Mouse (Mus musculus) Patski (cell line): Measurements from ENCODE around the gene Csad. TPM values are rescaled to one million over a fixed set of nuclear protein-coding genes. Genes with fewer than 3 reads are reported as not detected.
"Not testable (repeated sequence)": the region's sequence is repeated elsewhere in the genome, so short reads cannot be mapped to it uniquely, and the experiment has no call there.

Experiments used
- ATAC-seq: fragments of 100-300 bp; one replicate; pipeline ENCODE4 v1.8.0; 2021
- CTCF ChIA-PET: fragments of 350-600 bp; sonication (Branson Sonifier 250); formaldehyde crosslinking; loops from one replicate; lab custom pipeline; 2022; ENCODE audit warnings: inconsistent platforms; lab: Charles Lee
- POLR2A ChIA-PET: fragments of 350-600 bp; sonication (Branson Sonifier 250); formaldehyde crosslinking; loops from one replicate; lab custom pipeline; 2022; ENCODE audit warnings: antibody characterized with exemption, inconsistent platforms; lab: Charles Lee
- DNase-seq: peaks from one replicate; pipeline ENCODE4 v3.0.0-alpha.2; 2011; ENCODE audit warnings: low read depth, low spot score
- H3K27me3 ChIP-seq: fragments of 371-371 bp; one replicate; pipeline ENCODE4 v1.5.1; 2021
- CTCF ChIP-seq: fragments of 100-300 bp; IDR thresholded peaks from one replicate; pipeline ENCODE4 v1.5.1; 2021
- in situ Hi-C: fragments of 300-500 bp; cut with MboI; formaldehyde crosslinking; loops from 3 replicates; pipeline ENCODE4 v1.11.1; 2018; ENCODE audit warnings: low pct_unique_long_range_greater_than_20kb, mixed read lengths
- polyA plus RNA-seq: library from polyadenylated mRNA; unstranded; gene quantifications from one replicate; pipeline ENCODE4 v1.2.3, GENCODE M21; 2021

The Csad gene
- polyA plus RNA-seq, 1 experiment from 2014 or later = 79.6 TPM

DNA sequence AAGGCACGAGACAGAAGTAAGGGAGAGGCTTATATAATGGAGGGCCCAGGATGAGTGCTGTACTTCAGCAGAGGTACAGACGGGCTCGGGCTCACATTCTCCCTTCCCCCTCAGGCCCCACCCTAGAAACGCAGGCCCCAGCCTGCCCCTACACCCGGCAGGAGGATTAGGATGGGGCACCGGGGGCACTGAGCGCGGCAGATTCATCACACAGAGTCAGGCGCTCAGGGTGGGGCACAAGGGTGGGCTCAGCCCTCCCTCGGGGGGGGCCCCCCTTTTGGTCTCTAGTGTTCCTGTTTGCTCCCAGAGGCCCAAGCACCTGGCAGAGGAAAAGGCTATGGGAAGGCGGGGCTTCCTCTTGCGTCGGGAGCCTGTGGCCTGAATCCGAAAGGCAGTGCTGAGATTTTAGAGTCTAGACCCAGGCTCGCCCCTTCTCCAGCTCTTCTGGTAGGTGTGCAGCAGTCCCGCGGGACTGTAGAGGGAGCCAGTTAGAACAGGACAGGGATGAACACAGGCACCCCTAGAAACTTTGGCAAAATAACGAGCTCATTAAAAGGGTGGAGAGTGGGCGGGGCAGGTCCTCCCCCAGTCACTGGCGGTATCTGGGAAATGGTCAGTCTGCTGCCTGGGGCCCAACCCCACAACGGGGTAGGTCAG is 31.0 kb upstream of the Csad start:
- TF ChIP-seq CTCF = no peak
- DNase-seq (no peak), ATAC-seq (peak; percentile 12)
- POLR2A ChIA-PET = interaction anchor here (0.6 to 1.8 kb wide), 2 partner anchors 10 to 83 kb away, joined by 5 to 6 read pairs; no protein-coding TSS in a partner anchor
- no peaks in the 10 kb centered on the region for H3K27me3 ChIP-seq
- CTCF ChIA-PET = interaction anchor here (0.8 to 1.6 kb wide), 3 partner anchors 11 to 79 kb away, joined by 3 to 4 read pairs (median 3); no protein-coding TSS in a partner anchor
- in situ Hi-C loops = loop anchor here (5.0 kb wide), 1 partner anchor 37 kb away; the partner anchor contains the start of gene Gm9918

DNA sequence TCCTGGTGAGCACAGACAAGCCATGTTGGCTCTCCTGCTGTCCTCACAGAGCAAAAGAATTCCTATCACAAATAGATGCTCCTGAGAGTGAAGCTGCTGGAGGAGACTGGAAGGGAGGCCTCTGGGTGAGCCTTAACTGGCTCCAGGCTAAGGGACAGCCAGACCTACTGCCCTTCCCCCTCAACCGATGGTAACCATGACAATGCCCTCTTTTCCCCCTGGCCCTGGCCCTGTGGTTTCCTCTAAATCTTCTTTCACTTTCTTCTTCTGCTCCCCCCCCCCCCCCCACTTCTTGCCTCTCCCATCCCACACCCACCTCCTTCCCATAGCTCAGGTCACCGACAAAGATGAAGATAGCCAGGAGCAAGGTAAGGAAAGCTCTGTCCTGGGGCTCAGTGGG is 29.4 kb upstream of the Csad start:
- in situ Hi-C loops = no loop called here
- DNase-seq = no peak
- CTCF ChIA-PET = no interaction called here
- no peak for ATAC-seq
- no peak for TF ChIP-seq CTCF
- POLR2A ChIA-PET = no interaction called here
- H3K27me3 ChIP-seq = no peaks in the 10 kb centered on the region

DNA sequence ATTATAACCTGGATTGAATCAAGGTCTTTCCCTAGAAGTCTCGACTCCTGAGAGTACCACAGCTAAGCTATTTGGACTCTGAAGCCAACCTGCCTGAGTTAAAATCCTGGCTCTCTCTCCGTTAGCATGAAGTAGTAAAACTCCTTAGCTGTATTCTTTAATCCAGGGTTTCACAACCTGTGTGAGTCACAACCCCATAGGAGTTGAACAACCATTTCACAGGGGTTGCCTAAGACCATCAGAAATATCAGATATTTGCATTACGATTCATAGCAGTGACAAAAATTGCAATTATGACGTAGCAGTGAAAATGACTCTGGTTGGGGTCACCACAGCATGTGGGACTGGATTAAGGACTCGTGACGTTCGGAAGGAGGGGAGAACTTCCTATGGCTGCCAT is 28.2 kb upstream of the Csad start:
- CTCF ChIA-PET = interaction anchor here (1.0 kb wide), 1 partner anchor 9 kb away, joined by 5 read pairs; no protein-coding TSS in a partner anchor
- no peak for DNase-seq
- H3K27me3 ChIP-seq = no peaks in the 10 kb centered on the region
- no peak for TF ChIP-seq CTCF
- no peak for ATAC-seq
- in situ Hi-C loops = no loop called here
- POLR2A ChIA-PET = interaction anchor here (0.8 kb wide), 1 partner anchor 52 kb away, joined by 3 read pairs; no protein-coding TSS in a partner anchor

DNA sequence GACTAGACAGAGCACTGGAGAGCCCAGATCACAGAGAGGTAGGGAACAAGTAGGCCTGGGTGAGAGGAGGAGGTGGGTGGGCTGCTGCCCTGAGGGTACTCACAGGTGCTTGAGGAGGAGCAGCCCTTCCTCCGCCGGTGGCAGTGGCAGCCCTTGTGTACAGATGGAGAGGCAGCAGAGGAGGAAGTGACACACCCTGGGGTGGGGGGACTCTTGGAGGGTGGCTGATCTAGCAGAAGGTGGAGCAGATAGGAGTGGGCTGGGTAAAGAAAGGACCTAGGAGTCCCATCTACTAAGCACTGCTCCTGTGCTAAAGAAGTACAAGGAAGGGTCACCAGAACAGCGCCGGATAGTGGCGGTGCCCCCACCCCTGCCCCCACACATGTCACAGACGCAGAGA is 27.2 kb upstream of the Csad start, which contains the start of gene Itgb7:
Itgb7 (minus strand) TSS at position 197 of the 400 bp plus-strand sequence.
- ATAC-seq = no peak

DNA sequence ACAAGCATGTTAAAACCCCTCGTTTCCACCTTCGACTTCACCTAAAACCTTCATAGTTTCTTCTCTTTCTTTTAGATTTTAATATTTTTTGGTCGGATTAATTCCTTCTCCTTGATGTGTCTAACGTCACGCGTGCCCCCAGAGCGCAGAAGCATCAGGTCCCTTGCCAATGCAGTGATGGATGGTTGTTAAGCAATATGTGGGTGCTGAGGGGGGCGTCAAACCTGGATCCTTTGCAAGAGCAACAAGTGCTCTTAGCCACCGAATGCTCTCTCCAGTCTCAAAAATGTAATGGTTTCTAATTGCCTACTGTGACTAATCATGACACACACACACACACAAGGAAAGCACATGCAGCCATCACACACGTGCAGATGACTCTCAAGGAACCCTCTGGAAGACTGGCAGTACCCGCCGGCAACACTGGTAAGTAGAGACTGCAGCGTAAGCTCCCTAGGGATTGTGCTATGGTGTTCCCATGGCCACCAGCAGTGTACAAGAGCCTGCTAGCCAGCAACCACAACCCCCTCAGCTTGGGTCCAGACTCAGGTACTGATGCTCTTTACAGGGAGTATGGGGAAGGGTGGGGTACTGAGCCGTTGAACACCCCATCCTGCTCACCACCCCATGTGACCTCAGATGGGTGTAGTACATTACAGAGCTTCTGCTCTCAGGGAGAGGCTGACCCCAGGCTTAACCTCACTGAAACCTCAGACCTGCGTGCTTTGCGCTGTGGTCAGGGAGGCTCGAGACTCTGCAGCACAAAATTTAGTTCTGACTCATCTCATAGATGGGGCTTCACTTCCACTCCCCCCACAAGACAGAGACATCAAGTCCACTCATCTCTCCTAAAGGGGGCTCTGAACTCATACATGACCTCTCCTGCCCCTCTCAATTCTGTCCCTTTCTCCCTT is 26.1 kb upstream of the Csad start:
- CTCF ChIA-PET = interaction anchor here (1.6 kb wide), 1 partner anchor 53 kb away, joined by 3 read pairs; no protein-coding TSS in a partner anchor
- DNase-seq = no peak
- POLR2A ChIA-PET = no interaction called here
- in situ Hi-C loops = no loop called here
- peak; percentile 9 for ATAC-seq
- no peaks in the 10 kb centered on the region for H3K27me3 ChIP-seq
- TF ChIP-seq CTCF = no peak

More for the DNA sequence above, 27.2 kb upstream of the Csad start, which contains the start of gene Itgb7:
- CTCF ChIA-PET = no interaction called here
- no peak for TF ChIP-seq CTCF
- in situ Hi-C loops = no loop called here
- no peaks in the 10 kb centered on the region for H3K27me3 ChIP-seq
- DNase-seq = no peak
- POLR2A ChIA-PET = interaction anchor here (0.8 kb wide), 1 partner anchor 53 kb away, joined by 3 read pairs; no protein-coding TSS in a partner anchor

DNA sequence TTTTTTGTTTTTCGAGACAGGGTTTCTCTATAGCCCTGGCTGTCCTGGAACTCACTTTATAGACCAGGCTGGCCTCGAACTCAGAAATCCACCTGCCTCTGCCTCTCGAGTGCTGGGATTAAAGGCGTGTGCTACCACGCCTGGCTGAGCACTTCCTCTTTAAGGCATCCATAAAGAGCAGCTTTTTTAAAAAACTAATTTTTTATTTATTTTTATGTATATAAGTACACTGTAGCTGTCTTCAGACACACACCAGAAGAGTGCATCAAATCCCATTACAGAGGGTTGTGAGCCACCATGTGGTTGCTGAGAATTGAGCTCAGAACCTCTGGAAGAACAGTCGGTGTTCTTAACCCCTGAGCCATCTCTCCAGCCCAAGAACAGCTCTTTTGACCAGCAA is 21.1 kb upstream of the Csad start:
- ChIA-PET POLR2A (interaction anchor here (2.4 kb wide), 1 partner anchor 10 kb away, joined by 6 read pairs; no protein-coding TSS in a partner anchor), CTCF (interaction anchor here (0.7 to 7.3 kb wide), 4 partner anchors 20 to 89 kb away, joined by 3 to 71 read pairs (median 31); partner anchors contain the start of genes Csad, Spryd3 and Zfp740)
- H3K27me3 ChIP-seq, in situ Hi-C loops, DNase-seq, ATAC-seq: not testable (repeated sequence)

DNA sequence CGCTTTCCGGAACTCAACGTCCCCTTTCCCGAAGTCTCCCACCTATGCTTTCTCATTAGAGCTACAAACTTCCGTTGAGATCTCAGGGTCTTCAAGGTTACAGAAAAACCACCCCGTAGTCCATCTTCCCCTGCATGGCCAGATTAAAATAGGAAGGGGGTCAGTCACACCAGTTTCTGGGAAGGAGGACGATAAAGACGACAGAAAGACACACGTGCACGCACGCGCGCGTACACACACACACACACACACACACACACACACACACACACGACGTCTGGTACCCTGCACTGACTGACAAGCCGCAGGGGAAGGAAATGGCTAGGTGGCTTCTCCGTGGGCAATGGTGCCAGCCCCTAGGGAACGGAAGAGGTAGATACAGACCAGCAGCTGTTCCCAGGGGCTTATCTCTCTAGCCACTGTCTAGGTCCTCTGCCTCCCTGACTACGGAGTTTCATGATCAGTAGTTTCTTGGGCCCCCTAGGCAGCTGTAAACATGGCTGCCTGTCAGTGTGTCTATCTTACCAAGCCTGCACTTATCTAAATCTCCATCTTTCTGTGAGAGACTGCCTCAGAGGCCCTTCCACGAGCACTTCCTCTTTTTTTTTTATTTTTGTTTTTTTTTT is 20.6 kb upstream of the Csad start:
- POLR2A ChIA-PET = interaction anchor here (0.9 to 2.4 kb wide), 6 partner anchors 9 to 47 kb away, joined by 3 to 6 read pairs (median 4); partner anchors contain the start of gene Zfp740
- TF ChIP-seq CTCF = no peak

DNA sequence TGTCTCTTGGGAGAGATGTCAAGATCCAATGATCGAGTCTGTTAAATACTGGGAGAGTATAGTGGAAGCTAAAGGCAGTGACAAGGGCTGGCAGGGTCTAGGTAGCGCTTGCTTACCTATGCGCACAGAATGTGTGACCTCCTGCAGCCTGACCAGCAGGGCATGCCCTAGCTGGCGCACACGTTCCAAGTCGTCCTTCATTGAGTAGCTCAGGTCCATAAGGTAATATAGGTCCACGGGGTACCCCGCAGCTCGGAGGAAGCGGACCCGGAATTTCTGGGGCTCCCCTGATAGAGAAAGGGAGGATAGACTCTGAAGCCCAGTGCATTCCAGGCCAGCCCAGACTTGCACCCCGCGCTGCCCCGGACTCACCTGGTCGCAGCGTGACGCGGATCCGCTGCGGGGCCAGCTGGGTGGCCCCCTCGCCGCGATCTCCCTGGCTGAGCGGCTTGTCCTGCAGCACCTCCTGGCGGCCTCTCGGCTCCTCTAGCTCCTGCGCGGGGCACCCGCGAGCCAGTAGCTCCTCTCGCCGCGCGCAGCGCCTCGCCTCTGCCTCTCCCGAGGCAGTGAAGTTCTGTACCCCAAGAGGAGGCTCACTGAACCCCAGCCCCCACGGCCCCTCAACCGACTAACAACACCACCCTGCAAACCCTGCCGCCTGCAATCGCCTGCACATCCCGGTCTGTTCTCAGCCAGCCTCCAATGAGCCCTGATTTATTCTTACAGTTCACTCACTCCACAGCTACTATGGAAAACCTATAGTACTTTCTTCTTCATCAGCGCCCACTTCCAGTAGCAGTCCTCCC is 19.9 kb upstream of the Csad start:
- POLR2A ChIA-PET = interaction anchor here (0.9 to 2.4 kb wide), 9 partner anchors 8 to 83 kb away, joined by 3 to 6 read pairs (median 4); partner anchors contain the start of gene Zfp740
- in situ Hi-C loops = loop anchor here (5.0 kb wide), 2 partner anchors 47 to 107 kb away; no protein-coding TSS in a partner anchor
- peak; percentile 76 for ATAC-seq

More for the DNA sequence above, 20.6 kb upstream of the Csad start:
- DNase-seq (no peak), ATAC-seq (no peak)
- CTCF ChIA-PET = interaction anchor here (0.7 to 7.3 kb wide), 17 partner anchors 8 to 118 kb away, joined by 3 to 71 read pairs (median 5); partner anchors contain the start of genes Csad, Spryd3 and Zfp740
- H3K27me3 ChIP-seq = no peaks in the 10 kb centered on the region
- in situ Hi-C loops = loop anchor here (5.0 kb wide), 2 partner anchors 48 to 108 kb away; no protein-coding TSS in a partner anchor

More for the DNA sequence above, 19.9 kb upstream of the Csad start:
- CTCF ChIA-PET = interaction anchor here (0.7 to 7.3 kb wide), 23 partner anchors 8 to 133 kb away, joined by 3 to 71 read pairs (median 4); partner anchors contain the start of genes Csad, Spryd3 and Zfp740
- DNase-seq = no peak
- peak; percentile 100 for TF ChIP-seq CTCF
- no peaks in the 10 kb centered on the region for H3K27me3 ChIP-seq
